Mouse (Mus musculus): ENCODE data around the gene Ift22.

GRCm38 (mm10) chr5:136880101-136880500 is 27.8 kb upstream of the Ift22 start:
- TF ChIP-seq POLR2A (IDR thresholded peaks at IDR 0.05; ENCODE audit: control insufficient read depth, low read depth, low read length): no peak
- TF ChIP-seq CTCF (IDR thresholded peaks at IDR 0.05; ENCODE audit: control insufficient read depth, insufficient read depth, insufficient replicate concordance, low read depth, low read length): no peak
